Mouse (Mus musculus): ENCODE measurements at regions not wholly inside any gene's neighbourhood (a gene's known extent, or its start where the extent isn't known, plus 50 kb on each side); places are given as distances from the start of the nearest gene placed in this dataset.

DNA sequence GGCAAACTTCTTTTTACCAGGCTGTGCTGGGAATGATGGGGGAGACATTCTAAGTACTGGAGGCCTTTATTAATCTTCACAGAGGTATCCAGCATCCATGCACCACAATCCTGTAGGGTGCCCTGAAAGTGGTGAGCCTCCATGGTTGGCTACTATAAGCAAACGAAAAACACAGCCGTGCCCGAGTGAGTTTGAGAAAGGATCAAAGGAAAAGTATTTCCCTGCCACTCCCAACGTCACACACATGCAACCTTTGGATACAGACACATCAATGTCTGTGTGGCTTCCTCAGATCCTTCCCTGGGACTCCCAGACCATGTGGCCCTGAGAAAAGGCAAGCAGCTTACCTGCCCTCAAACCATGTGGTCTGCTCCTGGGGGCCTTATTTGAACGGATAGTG, 147.4 kb upstream of the Ankrd55 start:
- WGBS: 75% methylated on average over 5 of the region's 5 CpGs
- no peaks in the 10 kb centered on the region for H3K4me1 ChIP-seq
- H3K36me3 ChIP-seq: no peaks in the 10 kb centered on the region
- H3K4me2 ChIP-seq (replicated peaks): no peak overlapping the region
- no peak for ATAC-seq (replicated peaks)
- H3K27me3 ChIP-seq: no peaks in the 10 kb centered on the region
- no peak overlapping the region for H3K27ac ChIP-seq (replicated peaks)
- no peaks in the 10 kb centered on the region for H3K9me3 ChIP-seq
- H3K9ac ChIP-seq (replicated peaks): no peak overlapping the region
- H3K4me3 ChIP-seq: no peak overlapping the region

DNA sequence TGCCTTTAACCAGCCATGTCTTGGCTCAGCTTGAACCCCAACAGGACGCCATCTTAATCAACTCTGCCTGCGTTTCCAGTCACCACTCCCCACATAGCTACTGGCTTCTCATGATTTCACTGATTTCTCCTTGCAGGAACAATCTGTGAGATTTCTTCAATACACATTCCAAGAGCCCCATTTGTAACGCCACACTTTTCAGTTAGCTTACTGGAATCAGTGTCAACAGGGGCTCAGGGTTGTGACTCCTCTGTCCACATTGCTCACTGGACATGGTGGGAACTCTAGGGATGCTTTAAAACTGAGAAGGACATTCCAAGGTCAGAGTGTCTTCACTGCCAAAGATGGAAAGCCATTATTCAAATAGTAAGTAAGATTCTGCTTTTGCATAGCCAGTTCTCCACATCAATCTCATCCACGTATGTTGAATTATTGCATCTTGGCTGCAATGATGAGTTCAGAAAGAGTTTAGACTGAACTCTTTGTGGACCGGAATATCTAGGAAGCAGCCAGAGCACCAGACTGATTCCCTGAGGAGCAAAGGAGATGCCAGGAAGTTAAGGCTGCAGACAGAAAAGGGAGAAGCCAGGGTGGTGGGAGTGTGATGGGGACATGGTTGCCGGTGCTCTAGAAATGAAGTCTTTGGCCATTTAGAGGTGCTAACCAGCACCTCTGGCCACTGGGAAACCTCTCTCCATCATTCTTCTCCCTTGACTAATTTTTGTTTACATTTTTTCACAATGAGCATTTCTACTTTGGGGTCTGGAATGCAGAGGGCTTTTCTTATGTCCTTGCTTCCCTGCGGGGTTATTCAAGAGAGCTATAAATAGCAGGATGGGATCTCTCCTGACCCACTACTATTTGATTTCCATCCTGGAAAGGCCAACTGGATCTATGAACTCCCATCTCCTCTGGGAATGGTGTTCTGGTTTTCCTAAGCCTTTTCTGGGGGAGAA, 143.6 kb upstream of the Ankrd55 start:
- 79% methylated on average over 7 of the region's 7 CpGs for WGBS
- Histone ChIP-seq H3K27ac (replicated peaks) (no peak overlapping the region), H3K4me1 (no peaks in the 10 kb centered on the region), H3K4me3 (no peak overlapping the region), H3K36me3 (no peaks in the 10 kb centered on the region), H3K27me3 (no peaks in the 10 kb centered on the region), H3K4me2 (replicated peaks) (no peak overlapping the region), H3K9ac (replicated peaks) (no peak overlapping the region), H3K9me3 (no peaks in the 10 kb centered on the region)
- no peak for ATAC-seq (replicated peaks)

DNA sequence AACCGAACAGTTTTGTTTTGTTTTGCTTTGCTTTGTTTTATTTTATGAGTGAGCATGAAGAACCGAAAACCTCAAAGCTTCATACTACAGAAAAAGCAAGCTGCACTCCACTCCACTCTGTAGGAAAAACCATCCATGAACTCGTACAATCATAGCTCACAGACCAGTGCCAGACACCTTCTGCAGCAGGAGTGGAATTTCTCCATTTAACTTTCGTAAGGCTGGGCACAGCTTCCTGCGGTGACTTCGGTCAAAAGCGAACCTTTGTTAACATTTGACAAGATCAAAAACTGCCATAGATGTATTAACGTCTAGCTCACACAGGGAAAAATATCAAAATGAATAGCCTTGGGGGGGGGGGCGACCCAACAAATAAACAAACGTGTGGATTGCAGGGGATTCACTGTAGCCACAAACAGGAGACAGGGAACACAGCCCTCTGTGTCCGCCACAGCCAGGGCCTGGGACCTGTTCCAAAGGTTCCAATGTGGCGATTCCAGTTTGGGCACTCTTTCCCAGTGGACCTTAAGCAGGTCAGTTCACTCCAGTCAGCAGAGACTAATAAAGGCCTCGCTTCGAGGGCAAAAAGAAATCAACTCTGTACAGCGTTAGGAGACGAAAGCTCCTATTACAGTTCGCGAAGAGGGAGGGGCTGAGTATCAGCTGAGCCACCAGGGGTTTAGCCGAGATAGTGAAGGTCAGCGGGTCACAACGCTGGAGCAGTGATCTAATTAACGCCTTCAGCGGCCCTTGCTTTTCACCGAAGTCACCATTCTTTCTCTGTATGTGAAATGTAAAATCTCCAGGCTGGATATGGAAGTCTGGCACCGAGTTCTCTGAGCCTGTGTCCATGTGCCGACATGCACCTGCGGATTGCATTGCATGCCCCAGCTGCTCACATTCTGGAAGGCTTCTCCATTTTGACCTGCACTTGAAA, 135.4 kb upstream of the Ankrd55 start:
- Histone ChIP-seq H3K27me3 (no peaks in the 10 kb centered on the region), H3K9ac (replicated peaks) (no peak overlapping the region), H3K4me3 (no peak overlapping the region), H3K36me3 (no peaks in the 10 kb centered on the region), H3K9me3 (no peaks in the 10 kb centered on the region), H3K27ac (replicated peaks) (no peak overlapping the region), H3K4me2 (replicated peaks) (peak overlapping the region; percentile 28; the same call in 1 of the 2 replicates), H3K4me1 (peaks cover 14% of the 10 kb centered on the region)
- ATAC-seq (replicated peaks): 0 out of 2 replicates have a peak, but pooled peaks have one; percentile 29
- WGBS: 15% methylated on average over 27 of the region's 27 CpGs

DNA sequence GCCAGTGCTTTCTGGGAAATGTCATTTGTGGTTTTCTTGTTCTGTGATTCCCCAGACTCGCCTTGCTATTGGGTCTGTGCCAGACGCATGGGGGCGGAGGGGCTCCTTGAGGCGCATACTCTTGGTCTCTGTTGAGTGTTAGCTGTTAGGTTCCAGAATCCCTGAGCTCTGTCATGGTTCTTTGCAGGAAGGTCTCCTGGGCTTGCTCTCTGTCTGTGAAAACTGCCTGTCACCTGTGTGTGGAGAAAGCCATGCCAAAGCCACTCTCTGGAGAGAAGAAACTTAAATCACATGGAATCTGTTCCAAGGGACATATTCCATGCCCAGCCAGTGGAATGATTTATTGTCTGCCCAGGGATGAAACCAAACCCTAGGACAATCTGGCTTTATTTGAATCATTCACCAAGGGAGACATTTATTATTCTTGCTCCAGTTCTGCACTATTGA, 134.5 kb upstream of the Ankrd55 start:
- Histone ChIP-seq H3K9ac (replicated peaks) (no peak overlapping the region), H3K9me3 (no peaks in the 10 kb centered on the region), H3K36me3 (no peaks in the 10 kb centered on the region), H3K4me1 (peaks cover 14% of the 10 kb centered on the region), H3K4me3 (no peak overlapping the region), H3K27me3 (no peaks in the 10 kb centered on the region), H3K27ac (replicated peaks) (no peak overlapping the region), H3K4me2 (replicated peaks) (no peak overlapping the region)
- WGBS: 34% methylated on average over 4 of the region's 4 CpGs
- ATAC-seq (replicated peaks): no peak

DNA sequence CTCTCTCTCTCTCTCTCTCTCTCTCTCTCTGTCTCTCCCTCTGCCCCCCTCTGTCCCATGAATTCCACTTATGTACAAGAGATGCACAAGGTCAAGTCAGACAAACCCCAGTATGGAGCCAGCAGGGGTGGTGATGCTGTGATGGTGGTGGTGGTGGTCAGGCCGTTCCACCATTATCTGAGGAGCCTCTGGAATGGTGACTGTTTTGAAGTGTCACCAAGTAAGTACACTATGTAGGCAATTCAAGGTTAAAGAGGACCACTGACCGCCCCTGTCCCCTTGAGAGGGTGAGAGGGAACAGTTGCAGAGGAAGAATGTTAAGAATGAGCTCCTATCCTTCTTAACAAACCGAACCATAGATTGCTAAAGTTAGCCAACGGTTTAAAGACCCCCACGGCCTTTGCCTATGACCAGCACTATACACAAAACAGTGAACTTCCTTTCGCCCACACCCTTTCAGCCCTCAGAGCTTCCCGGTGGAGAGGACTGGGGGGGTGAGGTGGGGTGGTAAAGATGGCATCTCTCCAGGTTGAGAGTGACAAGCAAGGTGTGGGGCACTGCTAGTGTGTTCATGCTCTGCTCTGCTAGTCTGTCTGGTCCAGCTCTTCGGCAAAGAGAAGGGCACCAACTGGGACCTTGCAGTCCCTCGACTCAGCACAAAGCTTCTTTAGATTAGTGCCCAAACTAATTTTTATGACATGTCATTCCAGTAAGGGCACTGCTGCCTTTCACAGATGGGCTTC, 128.7 kb upstream of the Ankrd55 start:
- Histone ChIP-seq H3K27me3 (no peaks in the 10 kb centered on the region), H3K27ac (replicated peaks) (0 out of 2 replicates have a peak overlapping the region, but pooled peaks have one; percentile 12), H3K36me3 (no peaks in the 10 kb centered on the region), H3K4me1 (peaks cover 6% of the 10 kb centered on the region), H3K4me2 (replicated peaks) (no peak overlapping the region), H3K9ac (replicated peaks) (no peak overlapping the region), H3K9me3 (no peaks in the 10 kb centered on the region), H3K4me3 (no peak overlapping the region)
- 79% methylated on average over 9 of the region's 9 CpGs for WGBS
- ATAC-seq (replicated peaks): peak; percentile 49; the same call in 1 of the 2 replicates

DNA sequence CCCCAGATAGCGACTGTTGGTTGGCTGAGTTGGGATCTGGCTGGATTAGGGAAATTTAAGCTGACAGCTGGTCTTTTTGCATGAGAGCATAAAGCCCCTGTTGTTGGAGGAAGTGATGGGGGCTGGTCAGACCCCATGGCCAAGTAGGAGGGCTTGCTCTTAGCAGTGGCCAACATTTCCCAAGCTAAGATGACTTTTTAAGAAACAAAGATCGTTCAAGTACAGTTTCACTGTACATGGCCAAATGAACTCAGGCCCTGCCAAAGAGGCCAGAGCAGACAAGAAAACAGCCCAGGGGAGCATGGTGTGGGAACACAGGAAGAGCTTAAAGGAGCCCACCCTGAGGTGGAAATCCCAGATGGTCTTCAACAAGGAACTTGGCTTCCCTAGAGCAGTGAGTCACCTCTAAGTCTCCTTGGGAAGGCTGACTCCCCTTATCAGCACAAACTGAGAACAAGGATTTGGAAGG, 128.0 kb upstream of the Ankrd55 start:
- no peaks in the 10 kb centered on the region for H3K36me3 ChIP-seq
- no peak overlapping the region for H3K4me2 ChIP-seq (replicated peaks)
- no peaks in the 10 kb centered on the region for H3K9me3 ChIP-seq
- 38% methylated on average over 2 of the region's 2 CpGs for WGBS
- H3K27me3 ChIP-seq: no peaks in the 10 kb centered on the region
- peak overlapping the region; percentile 12; the same call in 1 of the 2 replicates for H3K27ac ChIP-seq (replicated peaks)
- H3K9ac ChIP-seq (replicated peaks): no peak overlapping the region
- peaks cover 6% of the 10 kb centered on the region for H3K4me1 ChIP-seq
- peak; percentile 76 for ATAC-seq (replicated peaks)
- no peak overlapping the region for H3K4me3 ChIP-seq

DNA sequence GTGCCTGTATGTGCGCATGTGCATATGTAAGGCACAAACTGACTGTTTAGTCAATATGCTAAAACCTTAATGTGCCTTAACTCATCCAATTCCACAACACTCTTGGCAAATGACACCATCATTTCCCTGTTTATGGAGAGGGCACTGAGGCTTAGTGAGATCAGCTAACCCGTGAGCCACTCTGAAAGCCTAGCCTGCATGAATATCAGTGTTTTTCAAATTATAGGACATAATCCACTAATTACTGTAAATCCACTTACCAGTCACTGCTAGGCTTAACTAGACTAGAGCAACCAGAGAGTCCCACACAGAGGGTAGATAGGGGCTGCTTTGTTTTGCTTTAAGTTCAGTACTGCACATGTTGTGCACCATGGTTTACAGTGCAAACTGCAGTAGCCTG, 127.5 kb upstream of the Ankrd55 start:
- H3K27me3 ChIP-seq: no peaks in the 10 kb centered on the region
- H3K9ac ChIP-seq (replicated peaks): no peak overlapping the region
- peaks cover 10% of the 10 kb centered on the region for H3K4me1 ChIP-seq
- H3K9me3 ChIP-seq: no peaks in the 10 kb centered on the region
- no peaks in the 10 kb centered on the region for H3K36me3 ChIP-seq
- H3K27ac ChIP-seq (replicated peaks): no peak overlapping the region
- no peak overlapping the region for H3K4me2 ChIP-seq (replicated peaks)
- H3K4me3 ChIP-seq: no peak overlapping the region
- 80% methylated on average over 2 of the region's 2 CpGs for WGBS
- ATAC-seq (replicated peaks): 0 out of 2 replicates have a peak, but pooled peaks have one; percentile 23

DNA sequence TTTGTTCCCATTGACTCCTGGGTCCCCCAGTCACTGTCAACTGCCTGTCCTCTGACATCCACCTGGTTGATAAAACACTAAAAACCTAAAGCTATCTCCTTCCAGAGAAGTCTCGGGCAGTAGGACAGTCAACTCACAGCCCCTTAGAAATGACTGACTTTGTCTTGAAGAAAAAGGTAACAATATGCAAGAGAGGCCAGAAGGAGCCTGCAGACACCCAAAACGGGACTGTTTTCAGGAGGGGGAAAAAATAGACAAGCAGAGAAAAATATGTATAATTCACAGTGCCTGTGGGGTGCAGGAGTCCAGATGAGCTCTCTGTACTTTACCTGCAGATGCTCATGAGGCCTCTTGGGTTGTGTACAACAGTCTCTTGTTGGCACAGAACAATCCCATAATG, 126.4 kb upstream of the Ankrd55 start:
- 91% methylated on average over 2 of the region's 2 CpGs for WGBS
- Histone ChIP-seq H3K9ac (replicated peaks) (no peak overlapping the region), H3K9me3 (no peaks in the 10 kb centered on the region), H3K36me3 (no peaks in the 10 kb centered on the region), H3K27ac (replicated peaks) (no peak overlapping the region), H3K27me3 (no peaks in the 10 kb centered on the region), H3K4me2 (replicated peaks) (no peak overlapping the region), H3K4me1 (peaks cover 22% of the 10 kb centered on the region), H3K4me3 (no peak overlapping the region)
- ATAC-seq (replicated peaks): no peak

DNA sequence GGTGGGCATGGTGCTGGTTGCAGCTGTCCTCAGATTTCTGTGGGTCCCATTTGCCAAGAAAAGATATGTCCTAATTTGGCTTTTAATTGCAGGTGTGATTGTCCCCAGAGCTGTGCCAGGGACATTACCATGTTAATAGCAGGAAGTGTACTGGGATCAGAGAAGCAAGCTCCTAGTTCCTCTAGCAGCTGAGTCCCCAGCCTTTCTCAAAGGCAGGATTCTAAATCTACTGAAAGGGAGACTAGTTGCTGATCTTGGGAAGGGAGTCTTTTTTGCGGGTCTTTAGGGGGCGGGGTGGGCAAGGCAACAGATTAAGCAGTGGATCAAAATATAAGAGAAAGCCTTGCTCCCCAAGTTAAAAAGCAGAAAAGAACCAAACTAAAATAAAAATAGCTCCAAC, 122.3 kb upstream of the Ankrd55 start:
- H3K4me2 ChIP-seq (replicated peaks): no peak overlapping the region
- peak; percentile 68 for ATAC-seq (replicated peaks)
- peak overlapping the region; percentile 46; the same call in 1 of the 2 replicates for H3K27ac ChIP-seq (replicated peaks)
- H3K9ac ChIP-seq (replicated peaks): no peak overlapping the region
- peaks cover 17% of the 10 kb centered on the region for H3K4me1 ChIP-seq
- 17% methylated on average over 2 of the region's 2 CpGs for WGBS
- no peak overlapping the region for H3K4me3 ChIP-seq
- no peaks in the 10 kb centered on the region for H3K9me3 ChIP-seq
- H3K27me3 ChIP-seq: no peaks in the 10 kb centered on the region
- H3K36me3 ChIP-seq: no peaks in the 10 kb centered on the region

DNA sequence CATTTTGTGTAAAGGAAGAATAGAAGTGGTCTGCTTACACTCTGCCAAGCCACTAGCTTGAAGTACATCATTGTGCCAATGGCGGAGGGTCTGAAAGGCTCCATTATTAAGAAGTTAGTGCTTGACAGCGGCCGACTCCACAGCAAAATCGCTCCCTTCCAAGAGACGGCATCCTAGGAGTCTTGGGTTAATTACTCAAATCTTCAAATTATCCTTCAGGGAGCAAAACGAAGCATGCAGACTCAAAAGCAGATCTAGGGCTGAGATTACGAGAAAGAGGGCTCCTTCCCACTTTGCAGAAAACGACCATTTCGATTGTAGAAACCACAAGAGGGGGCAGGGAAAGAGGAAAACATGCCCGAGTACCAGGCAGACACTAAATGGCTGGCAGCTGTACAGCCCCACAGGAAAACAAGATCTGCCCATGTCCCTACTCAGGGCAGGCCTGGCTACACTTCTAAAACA, 121.9 kb upstream of the Ankrd55 start:
- Histone ChIP-seq H3K4me3 (no peak overlapping the region), H3K36me3 (no peaks in the 10 kb centered on the region), H3K27ac (replicated peaks) (peak overlapping the region; percentile 46), H3K9ac (replicated peaks) (no peak overlapping the region), H3K4me2 (replicated peaks) (no peak overlapping the region), H3K27me3 (no peaks in the 10 kb centered on the region), H3K4me1 (peaks cover 17% of the 10 kb centered on the region), H3K9me3 (no peaks in the 10 kb centered on the region)
- ATAC-seq (replicated peaks): peak; percentile 89
- 7% methylated on average over 10 of the region's 10 CpGs for WGBS

DNA sequence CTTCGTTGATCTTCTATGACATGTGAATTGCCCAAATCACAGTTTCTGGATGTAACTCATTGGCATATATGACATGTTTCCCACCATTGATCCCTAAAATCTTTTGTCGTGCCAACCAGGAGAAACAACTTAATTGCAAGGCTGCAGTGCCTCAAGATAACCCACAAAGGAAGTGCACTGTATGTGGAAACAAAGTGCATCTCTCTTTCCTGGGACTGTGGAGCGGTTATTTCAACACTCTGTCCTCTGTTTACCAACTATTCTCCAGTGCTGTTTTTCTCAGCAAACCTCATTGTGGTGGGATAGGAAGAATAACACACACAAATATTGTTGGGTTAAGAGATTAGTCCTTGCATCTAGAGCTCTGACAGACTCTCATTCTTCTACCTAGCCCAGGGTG, 119.8 kb upstream of the Ankrd55 start:
- no peak overlapping the region for H3K4me3 ChIP-seq
- H3K9me3 ChIP-seq: no peaks in the 10 kb centered on the region
- no peak overlapping the region for H3K27ac ChIP-seq (replicated peaks)
- no peaks in the 10 kb centered on the region for H3K27me3 ChIP-seq
- ATAC-seq (replicated peaks): no peak
- no peak overlapping the region for H3K9ac ChIP-seq (replicated peaks)
- H3K4me1 ChIP-seq: peaks cover 17% of the 10 kb centered on the region
- WGBS: 92% methylated on average over 3 of the region's 3 CpGs
- no peaks in the 10 kb centered on the region for H3K36me3 ChIP-seq
- no peak overlapping the region for H3K4me2 ChIP-seq (replicated peaks)
